Mouse (Mus musculus): ENCODE measurements around the gene Gap43.

GRCm38 (mm10) chr16:42303461-42303860, 37.0 kb downstream of the Gap43 start:
- TF ChIP-seq POLR2A (IDR thresholded peaks at IDR 0.05; ENCODE audit: insufficient read length, low read depth) (no peak), E2F4 (IDR thresholded peaks at IDR 0.05; ENCODE audit: insufficient read depth) (no peak), MAX (IDR thresholded peaks at IDR 0.05; ENCODE audit: low read depth) (no peak), MYOG (IDR thresholded peaks at IDR 0.05; ENCODE audit: control insufficient read depth in 1 of 3, insufficient read depth in 1 of 3, insufficient read length in 2 of 3, low read depth in 2 of 3) (peak; percentile 34 to 87 (median 73)), POLR2AphosphoS2 (IDR thresholded peaks at IDR 0.05; ENCODE audit: insufficient read length, low read depth) (no peak), CEBPB (IDR thresholded peaks at IDR 0.05; ENCODE audit: insufficient read depth, poor library complexity, severe bottlenecking) (no peak), MYOD1 (IDR thresholded peaks at IDR 0.05; ENCODE audit: control insufficient read depth in 1 of 3, insufficient read length in 2 of 3, low read depth in 2 of 3) (peak in 2 of 3 experiments; percentile 80 to 83), USF1 (IDR thresholded peaks at IDR 0.05; ENCODE audit: low read depth) (no peak)
